Mouse (Mus musculus) forebrain, embryonic 16.5 days (tissue): ENCODE data around the gene Tacr1. TPM values are rescaled to one million over a fixed set of nuclear protein-coding genes. Genes with fewer than 3 reads are reported as not detected.
A peak's percentile ranks its signal among the peaks of the same experiment; 100 is the strongest.

Experiments
- ATAC-seq: fragments of 200-750 bp; cut with Nextera tagmentation; 2 replicates; pipeline ENCODE4 v1.8.0; 2017; ENCODE audit warnings: mild to moderate bottlenecking, moderate library complexity
- H3K27ac ChIP-seq: fragments of 300-500 bp; sonication (generic); 2 replicates; pipeline ENCODE4 v1.5.1; 2014; ENCODE audit warnings: low read length, control low read depth
- H3K27me3 ChIP-seq: fragments of 300-500 bp; sonication (generic); replicated peaks from 2 replicates; pipeline ENCODE4 v1.6.1; 2014; ENCODE audit warnings: low read length; ENCODE audit not compliant: control insufficient read depth, insufficient read depth
- H3K36me3 ChIP-seq: fragments of 300-500 bp; sonication (generic); 2 replicates; pipeline ENCODE4 v1.6.1; 2014; ENCODE audit not compliant: control insufficient read depth, insufficient read depth
- H3K4me1 ChIP-seq: fragments of 300-500 bp; sonication (generic); replicated peaks from 2 replicates; pipeline ENCODE4 v1.6.1; 2014; ENCODE audit warnings: low read length; ENCODE audit not compliant: control insufficient read depth, insufficient read depth
- H3K4me2 ChIP-seq: fragments of 300-500 bp; sonication (generic); 2 replicates; pipeline ENCODE4 v1.6.1; 2014; ENCODE audit warnings: mild to moderate bottlenecking, low read length, control low read depth
- H3K4me3 ChIP-seq: fragments of 300-500 bp; sonication (generic); replicated peaks from 2 replicates; pipeline ENCODE4 v1.5.1; 2014; ENCODE audit warnings: mild to moderate bottlenecking, low read length, control low read depth
- H3K9ac ChIP-seq: fragments of 300-500 bp; sonication (generic); replicated peaks from 2 replicates; pipeline ENCODE4 v1.6.1; 2014; ENCODE audit warnings: low read depth, low read length, control low read depth
- H3K9me3 ChIP-seq: fragments of 300-500 bp; sonication (generic); 2 replicates; pipeline ENCODE4 v1.6.1; 2016; ENCODE audit warnings: low read length; ENCODE audit not compliant: control insufficient read depth
- WGBS: fragments of 180-500 bp; shearing (Covaris S2); extraction: QIAGEN DNeasy Blood & Tissue Kit; methylation state at CpG from one replicate; pipeline ENCODE4 v1.1.7; 2014; 5-methylcytosine and 5-hydroxymethylcytosine counted together
- polyA plus RNA-seq: library from polyadenylated mRNA; unstranded; fragments of >200 nt; fragmentation: Nextera tagmentation; extraction: Ambion mirVana; gene quantifications from 2 replicates; pipeline ENCODE4 v1.2.1, GENCODE M21; 2015

Tacr1 gene
- polyA plus RNA-seq, 1 experiment from 2014 or later: 1.8 TPM

DNA sequence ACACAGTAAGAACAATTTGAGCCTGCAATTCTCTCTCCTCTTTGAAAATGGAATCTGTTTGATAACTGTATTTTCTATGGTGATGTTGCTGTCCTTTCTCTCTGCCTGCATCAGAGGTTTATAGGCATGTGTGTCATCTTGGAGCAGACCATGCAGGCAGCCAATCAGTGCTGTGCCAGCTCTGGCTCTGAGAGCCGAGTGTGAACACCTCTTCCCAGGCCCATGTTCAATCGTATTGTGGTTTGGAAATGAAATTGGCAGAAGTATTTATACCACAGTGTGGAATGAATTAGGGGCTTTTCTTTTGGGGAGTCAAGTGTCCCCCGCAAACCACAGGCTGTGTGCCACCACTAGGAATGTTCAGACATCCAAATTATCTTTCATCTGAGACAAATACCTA is 117.5 kb downstream of the Tacr1 start:
- Histone ChIP-seq H3K4me3 (no peak overlapping the region), H3K27ac (no peak overlapping the region), H3K9me3 (no peaks in the 10 kb centered on the region), H3K27me3 (no peaks in the 10 kb centered on the region), H3K4me2 (no peak overlapping the region), H3K36me3 (no peaks in the 10 kb centered on the region), H3K4me1 (no peaks in the 10 kb centered on the region), H3K9ac (no peak overlapping the region)
- ATAC-seq: no peak
- 65% methylated on average over 3 of the region's 3 CpGs for WGBS

DNA sequence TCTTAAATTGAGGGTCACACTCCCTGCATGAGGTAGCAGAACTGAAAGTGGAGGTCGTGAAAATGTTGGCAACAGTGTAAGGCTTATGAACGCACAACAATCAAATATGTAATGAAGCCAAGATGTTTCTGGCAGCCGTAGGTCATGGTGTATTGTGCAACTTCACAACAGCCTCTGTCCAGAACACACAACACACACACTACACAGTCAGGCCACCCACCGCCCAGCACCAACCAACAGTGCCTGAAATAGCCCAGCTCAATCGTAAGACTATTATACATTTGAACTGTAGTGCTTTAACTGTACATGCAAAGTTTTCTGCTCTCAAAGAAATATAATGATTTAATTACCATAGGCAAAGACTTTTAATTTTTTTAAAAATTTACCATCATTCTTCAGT is 120.4 kb downstream of the Tacr1 start:
- WGBS: 73% methylated on average over 5 of the region's 5 CpGs
- Histone ChIP-seq H3K27ac (no peak overlapping the region), H3K9me3 (no peaks in the 10 kb centered on the region), H3K36me3 (no peaks in the 10 kb centered on the region), H3K4me1 (no peaks in the 10 kb centered on the region), H3K4me3 (no peak overlapping the region), H3K4me2 (no peak overlapping the region), H3K9ac (no peak overlapping the region), H3K27me3 (no peaks in the 10 kb centered on the region)
- ATAC-seq: no peak

DNA sequence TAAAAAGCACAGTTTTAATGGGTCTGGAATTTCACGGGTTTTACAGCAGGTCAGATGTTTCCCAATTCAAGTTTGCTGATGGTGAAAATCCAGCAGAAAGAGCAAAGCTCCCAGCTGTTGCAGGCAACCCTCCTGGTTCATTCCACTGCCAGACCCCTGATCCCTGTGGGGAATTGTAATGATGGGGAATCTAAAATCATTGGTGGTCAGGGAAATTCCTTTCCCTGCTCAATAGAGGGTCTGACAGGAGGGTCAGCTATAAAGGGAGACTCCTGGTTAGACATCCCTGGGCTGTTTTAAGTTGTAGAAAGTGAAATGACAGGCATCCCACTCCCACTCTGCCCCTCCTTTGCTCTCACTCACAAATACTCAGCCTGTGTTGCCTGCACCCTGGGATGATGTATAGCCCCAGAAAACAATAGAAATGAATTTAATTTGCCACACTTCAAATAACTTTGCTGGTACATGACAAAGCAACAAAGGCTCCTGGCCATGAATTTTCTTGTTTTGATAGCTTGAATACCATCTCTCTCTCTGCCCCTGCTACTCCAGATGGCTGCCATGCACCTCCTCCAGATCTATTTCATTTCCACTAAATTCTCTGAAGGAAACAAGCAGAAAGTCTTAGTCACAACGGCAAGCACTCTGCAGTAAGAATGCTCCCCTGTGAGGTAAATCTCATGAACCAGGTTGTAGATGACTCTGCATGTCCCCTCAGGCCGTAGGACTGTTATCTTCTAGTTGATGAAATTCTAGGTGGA is 123.2 kb downstream of the Tacr1 start:
- Histone ChIP-seq H3K4me2 (no peak overlapping the region), H3K36me3 (no peaks in the 10 kb centered on the region), H3K9me3 (no peaks in the 10 kb centered on the region), H3K4me1 (no peaks in the 10 kb centered on the region), H3K27me3 (no peaks in the 10 kb centered on the region), H3K27ac (no peak overlapping the region), H3K4me3 (no peak overlapping the region), H3K9ac (no peak overlapping the region)
- no peak for ATAC-seq
- 34% methylated on average over 3 of the region's 3 CpGs for WGBS

DNA sequence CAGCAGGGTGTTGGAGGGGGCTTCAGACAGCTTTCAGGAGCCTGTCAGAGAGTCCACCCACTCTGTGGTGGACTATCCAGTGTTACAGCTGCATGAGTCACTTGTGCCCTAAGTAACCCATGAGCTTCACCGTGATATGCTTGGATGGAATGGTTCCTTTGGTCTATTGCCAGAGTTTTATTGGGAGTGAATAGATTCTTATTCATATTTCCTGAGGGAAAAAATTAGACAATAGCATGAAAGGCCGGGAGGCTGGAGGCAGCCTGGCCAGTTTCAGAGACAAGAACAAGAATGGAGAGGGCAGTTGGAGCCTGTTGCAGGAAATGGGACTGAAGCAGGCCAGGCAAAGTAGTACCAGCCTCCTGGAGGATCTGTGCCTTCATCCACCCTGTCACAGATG is 126.5 kb downstream of the Tacr1 start:
- Histone ChIP-seq H3K4me3 (no peak overlapping the region), H3K27ac (no peak overlapping the region), H3K4me2 (no peak overlapping the region), H3K9ac (no peak overlapping the region), H3K36me3 (no peaks in the 10 kb centered on the region), H3K9me3 (no peaks in the 10 kb centered on the region), H3K27me3 (no peaks in the 10 kb centered on the region), H3K4me1 (no peaks in the 10 kb centered on the region)
- 68% methylated on average over 2 of the region's 2 CpGs for WGBS
- no peak for ATAC-seq

DNA sequence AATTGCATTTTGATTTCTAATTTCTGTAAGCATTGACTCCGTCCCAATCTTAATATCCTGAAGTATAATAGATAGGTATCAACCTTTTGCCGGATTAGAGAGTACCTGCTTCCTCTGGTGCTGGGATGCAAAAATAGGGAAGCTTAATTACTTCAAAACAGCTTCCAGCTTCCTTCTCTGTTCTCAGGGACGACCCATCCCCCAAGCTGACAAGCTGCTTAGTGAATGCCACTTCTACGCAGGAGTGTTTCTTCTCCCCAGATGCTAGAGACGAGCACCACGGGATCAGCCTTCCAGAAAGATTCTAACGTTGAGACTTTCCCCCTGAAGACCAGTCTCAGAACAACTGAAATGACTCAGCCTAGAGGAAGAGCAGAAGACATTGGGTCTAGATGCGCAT is 134.5 kb downstream of the Tacr1 start:
- H3K27me3 ChIP-seq: no peaks in the 10 kb centered on the region
- no peaks in the 10 kb centered on the region for H3K4me1 ChIP-seq
- no peaks in the 10 kb centered on the region for H3K36me3 ChIP-seq
- no peak overlapping the region for H3K27ac ChIP-seq
- no peak for ATAC-seq
- H3K9me3 ChIP-seq: no peaks in the 10 kb centered on the region
- H3K4me3 ChIP-seq: no peak overlapping the region
- H3K4me2 ChIP-seq: no peak overlapping the region
- no peak overlapping the region for H3K9ac ChIP-seq
- WGBS: 25% methylated on average over 8 of the region's 8 CpGs

DNA sequence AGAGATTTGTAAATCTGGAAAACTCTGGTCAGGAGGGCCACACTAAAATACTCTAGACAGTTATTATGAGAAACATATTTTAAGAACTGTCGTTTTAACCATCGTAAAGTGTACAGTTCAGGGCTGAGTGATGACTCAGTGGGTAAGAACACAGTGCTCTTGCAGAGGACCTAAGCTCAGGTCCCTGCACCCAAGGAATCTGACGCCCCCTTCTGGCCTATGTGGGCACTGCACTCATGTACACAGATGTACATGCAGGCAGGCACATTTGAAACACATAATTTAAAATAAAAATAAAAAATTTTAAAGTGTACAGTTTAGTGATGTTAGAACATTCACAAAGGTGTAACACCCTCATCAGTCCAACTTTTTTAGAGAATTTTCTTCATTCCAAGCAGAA is 147.1 kb downstream of the Tacr1 start:
- ATAC-seq: no peak
- no peak overlapping the region for H3K27ac ChIP-seq
- H3K27me3 ChIP-seq: no peaks in the 10 kb centered on the region
- WGBS: 71% methylated on average over 3 of the region's 3 CpGs
- no peak overlapping the region for H3K4me3 ChIP-seq
- no peaks in the 10 kb centered on the region for H3K36me3 ChIP-seq
- no peak overlapping the region for H3K4me2 ChIP-seq
- H3K4me1 ChIP-seq: no peaks in the 10 kb centered on the region
- H3K9me3 ChIP-seq: no peaks in the 10 kb centered on the region
- no peak overlapping the region for H3K9ac ChIP-seq

DNA sequence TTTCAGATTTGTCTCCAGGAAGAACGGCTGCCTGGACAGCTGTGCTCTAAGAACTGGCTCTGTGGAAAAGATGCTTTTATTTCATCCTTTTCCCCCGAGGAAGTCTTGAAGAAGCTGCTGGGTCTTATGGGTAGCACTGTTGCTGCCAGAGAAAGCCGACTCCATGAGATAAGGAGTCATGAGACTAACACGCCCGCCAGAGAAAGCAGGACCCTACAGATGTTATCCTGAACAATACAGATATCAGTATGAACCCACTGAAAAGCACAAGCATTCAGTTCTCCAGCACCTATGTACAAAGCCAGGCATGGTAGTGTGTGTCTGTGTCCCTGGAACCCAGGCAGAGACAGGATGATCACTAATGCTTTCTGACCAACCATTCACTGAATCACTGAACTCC is 173.3 kb downstream of the Tacr1 start:
- no peak overlapping the region for H3K4me3 ChIP-seq
- no peaks in the 10 kb centered on the region for H3K9me3 ChIP-seq
- no peaks in the 10 kb centered on the region for H3K27me3 ChIP-seq
- H3K36me3 ChIP-seq: no peaks in the 10 kb centered on the region
- 94% methylated on average over 5 of the region's 5 CpGs for WGBS
- H3K9ac ChIP-seq: no peak overlapping the region
- no peaks in the 10 kb centered on the region for H3K4me1 ChIP-seq
- H3K27ac ChIP-seq: no peak overlapping the region
- H3K4me2 ChIP-seq: no peak overlapping the region
- no peak for ATAC-seq

DNA sequence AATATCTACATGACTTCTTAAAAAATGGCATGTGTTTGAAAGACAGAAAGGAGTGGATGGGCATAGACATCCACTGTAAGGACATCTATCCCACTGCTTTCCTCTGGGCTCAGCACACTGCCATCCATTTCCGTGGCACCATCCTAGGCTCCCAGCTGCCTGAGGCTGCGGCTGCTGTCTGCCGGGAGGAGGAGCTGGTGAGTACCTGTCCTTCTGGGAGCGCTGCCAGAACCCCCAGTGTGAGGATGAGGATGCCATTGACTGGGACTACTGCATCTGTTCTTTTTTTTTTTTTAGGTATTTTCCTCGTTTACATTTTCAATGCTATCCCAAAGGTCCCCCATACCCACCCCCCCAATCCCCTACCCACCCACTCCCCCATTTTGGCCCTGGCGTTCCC is 183.3 kb downstream of the Tacr1 start:
- no peaks in the 10 kb centered on the region for H3K36me3 ChIP-seq
- no peak overlapping the region for H3K9ac ChIP-seq
- WGBS: 33% methylated on average over 5 of the region's 6 CpGs
- H3K9me3 ChIP-seq: no peaks in the 10 kb centered on the region
- H3K27ac ChIP-seq: no peak overlapping the region
- H3K4me1 ChIP-seq: no peaks in the 10 kb centered on the region
- no peaks in the 10 kb centered on the region for H3K27me3 ChIP-seq
- no peak overlapping the region for H3K4me3 ChIP-seq
- H3K4me2 ChIP-seq: no peak overlapping the region
- ATAC-seq: no peak

DNA sequence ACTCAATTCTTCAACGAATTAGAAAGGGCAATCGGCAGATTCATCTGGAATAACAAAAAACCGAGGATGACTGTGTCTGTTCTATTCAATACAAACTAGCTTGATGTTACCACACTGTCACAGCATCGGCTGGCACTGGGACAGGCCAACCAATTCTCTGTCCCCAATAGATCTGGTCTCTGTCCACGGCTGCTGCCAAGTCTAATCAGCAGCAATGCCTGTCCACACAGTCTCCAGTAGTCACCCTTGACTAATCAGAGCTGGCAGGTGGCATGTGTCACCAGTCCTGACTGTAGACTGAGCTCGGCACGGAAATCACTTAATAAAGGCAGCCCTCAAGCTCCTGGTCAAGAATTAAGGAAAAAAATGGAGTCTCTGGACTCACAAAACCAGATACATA is 187.3 kb downstream of the Tacr1 start:
- Histone ChIP-seq H3K9me3 (no peaks in the 10 kb centered on the region), H3K4me1 (no peaks in the 10 kb centered on the region), H3K27ac (no peak overlapping the region), H3K4me3 (no peak overlapping the region), H3K27me3 (no peaks in the 10 kb centered on the region), H3K36me3 (no peaks in the 10 kb centered on the region), H3K4me2 (no peak overlapping the region), H3K9ac (no peak overlapping the region)
- ATAC-seq: 0 out of 2 replicates have a peak, but pooled peaks have one; percentile 36
- 80% methylated on average over 7 of the region's 7 CpGs for WGBS
